In genomic region chr11:69260111-69260510, GRCm38 (mm10) we compare ENCODE assay signal across 24 mouse cellular contexts. TPM values are rescaled to one million over a fixed set of nuclear protein-coding genes. Genes with fewer than 3 reads are reported as not detected.
DNase-seq lines count a peak whose midpoint lies in the region; ATAC-seq and TF ChIP-seq lines count a peak whose summit lies in the region.
"Had no signal": no experiment of that assay in that cellular context is flagged by ENCODE, and none has a peak within 500 bp of the region (broad histone marks: within the 10 kb centered on the region; RNA-seq: fewer than 3 reads in every experiment).

No protein-coding gene starts in this region.

- H3K27me3 ChIP-seq in hindbrain, embryonic 14.5 days (ENCODE audit: control insufficient read depth, insufficient read depth, low read length): no peaks in the 10 kb centered on the region
- H3K27me3 ChIP-seq: embryonic facial prominence, embryonic 13.5 days; hindbrain, embryonic 12.5 days had no signal

- H3K9me3 ChIP-seq in hindbrain, embryonic 14.5 days (ENCODE audit: control insufficient read depth, low read length): no peaks in the 10 kb centered on the region
- H3K9me3 ChIP-seq: embryonic facial prominence, embryonic 13.5 days; heart, embryonic 10.5 days; hindbrain, embryonic 12.5 days had no signal

- peak overlapping the region; percentile 91 for H3K27ac ChIP-seq in embryonic fibroblast, embryonic 13.5 days (ENCODE audit: insufficient read depth, low read length)
- no peak overlapping the region for H3K27ac ChIP-seq in hindbrain, embryonic 14.5 days
- H3K27ac ChIP-seq: embryonic facial prominence, embryonic 13.5 days; gastrocnemius, adult 2 months; heart, embryonic 10.5 days; hindbrain, embryonic 12.5 days; hindbrain, postnatal 0 days had no signal

- TF ChIP-seq CTCF in embryonic fibroblast, embryonic 13.5 days (IDR thresholded peaks at IDR 0.05; ENCODE audit: borderline replicate concordance, insufficient read depth, low read length): no peak

- no peak overlapping the region for H3K9ac ChIP-seq in hindbrain, embryonic 14.5 days
- H3K9ac ChIP-seq: embryonic facial prominence, embryonic 13.5 days; hindbrain, embryonic 12.5 days had no signal

- no peak overlapping the region for H3K4me3 ChIP-seq in embryonic fibroblast, embryonic 13.5 days (ENCODE audit: insufficient read depth, low read length)
- H3K4me3 ChIP-seq in hindbrain, embryonic 14.5 days (replicated peaks; ENCODE audit: low read length): no peak overlapping the region
- H3K4me3 ChIP-seq: embryonic facial prominence, embryonic 13.5 days; gastrocnemius, adult 2 months; heart, embryonic 10.5 days; hindbrain, embryonic 12.5 days had no signal

- H3K4me2 ChIP-seq in hindbrain, embryonic 14.5 days (replicated peaks): no peak overlapping the region
- H3K4me2 ChIP-seq: embryonic facial prominence, embryonic 13.5 days; hindbrain, embryonic 12.5 days had no signal

- H3K4me1 ChIP-seq in embryonic fibroblast, embryonic 13.5 days (ENCODE audit: control insufficient read depth, insufficient read depth, low read length): peaks cover 18% of the 10 kb centered on the region
- no peaks in the 10 kb centered on the region for H3K4me1 ChIP-seq in hindbrain, embryonic 14.5 days (replicated peaks; ENCODE audit: control insufficient read depth, insufficient read depth, low read length)
- H3K4me1 ChIP-seq: hindbrain, embryonic 12.5 days had no signal

- 93% methylated on average over 1 of the region's 1 CpGs for WGBS in hindbrain, embryonic 14.5 days

- peak; percentile 58 to 61 for DNase-seq in adrenal gland, adult (ENCODE audit: inconsistent age in 2 of 2, low spot score in 1 of 2)
- no peak for DNase-seq in adrenal gland, postnatal 10 days
- peak; percentile 57 for DNase-seq in 3134 (ENCODE audit: extremely low read depth, insufficient read length, low spot score)
- peak; percentile 84 for DNase-seq in NIH3T3 (ENCODE audit: low read depth)
- DNase-seq in cerebellum, adult 11 months: no peak
- DNase-seq in hindbrain, embryonic 14.5 days (ENCODE audit: low spot score): no peak
- DNase-seq: cerebellum, adult 11-12 months; cerebellum, adult 9-10 months; cerebellum, postnatal 25 days; gastrocnemius, adult 2 months; gastrocnemius, postnatal 36 days; heart, adult 18-20 months; heart, postnatal 10 days; heart, postnatal 4 days; kidney, adult 11 months; kidney, adult 9 months had no signal

- no peaks in the 10 kb centered on the region for H3K36me3 ChIP-seq in hindbrain, embryonic 14.5 days (replicated peaks; ENCODE audit: control insufficient read depth, insufficient read depth)
- H3K36me3 ChIP-seq: embryonic facial prominence, embryonic 13.5 days; heart, embryonic 10.5 days; hindbrain, embryonic 12.5 days had no signal

- no peak for TF ChIP-seq POLR2A in embryonic fibroblast, embryonic 13.5 days (IDR thresholded peaks at IDR 0.05; ENCODE audit: low read depth, low read length)

- ATAC-seq in CD4-positive, CD25-positive, alpha-beta regulatory T cell, adult 4 months: no peak
- no peak for ATAC-seq in hindbrain, embryonic 14.5 days (ENCODE audit: low FRiP score)
- ATAC-seq: forebrain, embryonic 14.5 days; hindbrain, postnatal 0 days had no signal

RNA-seq across cellular contexts. Expression of gene Gucy2e, which starts 23.3 kb away (rescaled TPM):
- total RNA-seq in adrenal gland, postnatal 10 days (2021): not detected
- polyA plus RNA-seq in embryonic fibroblast, embryonic 13.5 days (2011; ENCODE audit: insufficient read length, low read depth, missing spikeins): 0.12 TPM in 1 of 2 replicates, not detected in the other
- under 1 TPM in 1 of 2 experiments, not detected in 1; 0.53 TPM for polyA plus RNA-seq in CD4-positive, CD25-positive, alpha-beta regulatory T cell, adult 4 months (2017; shearing (Covaris generic))
- 0.29 and 0.34 TPM in 2 replicates for polyA plus RNA-seq in hindbrain, embryonic 14.5 days (2014; fragmentation: Nextera tagmentation; extraction: Ambion mirVana)
- total RNA-seq: gastrocnemius, adult 2 months; gastrocnemius, postnatal 36 days; MEL had no signal

Comparison
In these comparisons a context has a peak if more than half of its experiments do, and no peak if none do; other contexts are left out.
1. DNase-seq: peak in adrenal gland, adult (2 of 2), 3134 (single experiment) and NIH3T3 (single experiment); none in adrenal gland, postnatal 10 days (single experiment), cerebellum, adult 11 months (single experiment) and hindbrain, embryonic 14.5 days (single experiment).